Mouse (Mus musculus): ENCODE results near the gene Trim33. TPM values are rescaled to one million over a fixed set of nuclear protein-coding genes. Genes with fewer than 3 reads are reported as not detected.

Trim33 gene
- polyA plus RNA-seq, 2 experiments: 4.7 to 6.7 TPM

GRCm38 (mm10) chr3:103380814-103381213 is 101.7 kb downstream of the Trim33 start:
- WGBS (ENCODE audit: insufficient replicate concordance): 78% methylated on average over 8 of the region's 8 CpGs
- no peak for DNase-seq (ENCODE audit: low read depth in 3 of 3, low spot score in 3 of 3)

GRCm38 (mm10) chr3:103381441-103381840 is 102.3 kb downstream of the Trim33 start:
- DNase-seq (ENCODE audit: low read depth in 3 of 3, low spot score in 3 of 3) (no peak), ATAC-seq (ENCODE audit: insufficient read depth) (no peak)
- H3K4me1 ChIP-seq (replicated peaks; ENCODE audit: control insufficient read depth in 2 of 2, insufficient read depth in 2 of 2, low read length in 1 of 2): peaks cover 8 to 26% of the 10 kb centered on the region in 2 experiments; a peak in 3 of 4 replicates
- H3K27ac ChIP-seq: no peak overlapping the region
- no peak overlapping the region for H3K4me2 ChIP-seq (ENCODE audit: low read depth)
- no peak overlapping the region for H3K9ac ChIP-seq (replicated peaks)
- no peaks in the 10 kb centered on the region for H3K9me3 ChIP-seq (ENCODE audit: control insufficient read depth, low read length)
- no peaks in the 10 kb centered on the region for H3K27me3 ChIP-seq (ENCODE audit: control insufficient read depth, insufficient read depth, low read length)
- no peak for TF ChIP-seq CTCF (IDR thresholded peaks at IDR 0.05; ENCODE audit: low read depth)
- no peak for TF ChIP-seq EP300 (IDR thresholded peaks at IDR 0.05; ENCODE audit: low read depth)
- WGBS (ENCODE audit: insufficient replicate concordance): 78% methylated on average over 6 of the region's 6 CpGs
- H3K36me3 ChIP-seq (replicated peaks; ENCODE audit: control insufficient read depth, insufficient read depth, low read depth): no peaks in the 10 kb centered on the region
- H3K4me3 ChIP-seq (ENCODE audit: insufficient read depth in 1 of 2, low read depth in 2 of 2, low read length in 2 of 2): no peak overlapping the region

More at GRCm38 (mm10) chr3:103380814-103381213, 101.7 kb downstream of the Trim33 start:
- Histone ChIP-seq H3K4me3 (ENCODE audit: insufficient read depth in 1 of 2, low read depth in 2 of 2, low read length in 2 of 2) (no peak overlapping the region), H3K27me3 (ENCODE audit: control insufficient read depth, insufficient read depth, low read length) (no peaks in the 10 kb centered on the region), H3K27ac (no peak overlapping the region), H3K9ac (replicated peaks) (no peak overlapping the region), H3K36me3 (replicated peaks; ENCODE audit: control insufficient read depth, insufficient read depth, low read depth) (no peaks in the 10 kb centered on the region), H3K4me1 (replicated peaks; ENCODE audit: control insufficient read depth in 2 of 2, insufficient read depth in 2 of 2, low read length in 1 of 2) (peaks cover 8 to 25% of the 10 kb centered on the region in 2 experiments; a peak in 3 of 4 replicates), H3K9me3 (ENCODE audit: control insufficient read depth, low read length) (no peaks in the 10 kb centered on the region), H3K4me2 (ENCODE audit: low read depth) (no peak overlapping the region)
- ATAC-seq (ENCODE audit: insufficient read depth): no peak
- TF ChIP-seq CTCF (IDR thresholded peaks at IDR 0.05; ENCODE audit: low read depth) (no peak), EP300 (IDR thresholded peaks at IDR 0.05; ENCODE audit: low read depth) (no peak)

- Histone ChIP-seq H3K4me1 (replicated peaks; ENCODE audit: control insufficient read depth in 2 of 2, insufficient read depth in 2 of 2, low read length in 1 of 2) (peaks cover 8 to 14% of the 10 kb centered on the region in 2 experiments; a peak in 3 of 4 replicates), H3K27ac (no peak overlapping the region), H3K27me3 (ENCODE audit: control insufficient read depth, insufficient read depth, low read length) (no peaks in the 10 kb centered on the region), H3K36me3 (replicated peaks; ENCODE audit: control insufficient read depth, insufficient read depth, low read depth) (no peaks in the 10 kb centered on the region), H3K9me3 (ENCODE audit: control insufficient read depth, low read length) (no peaks in the 10 kb centered on the region), H3K9ac (replicated peaks) (peak overlapping the region; percentile 9; the same call in 1 of the 2 replicates), H3K4me2 (ENCODE audit: low read depth) (peak overlapping the region; percentile 54), H3K4me3 (ENCODE audit: insufficient read depth in 1 of 2, low read depth in 2 of 2, low read length in 2 of 2) (no peak overlapping the region; a peak in 1 of 4 replicates)
- TF ChIP-seq CTCF (IDR thresholded peaks at IDR 0.05; ENCODE audit: low read depth): peak; percentile 100
- no peak for TF ChIP-seq EP300 (IDR thresholded peaks at IDR 0.05; ENCODE audit: low read depth)
- ATAC-seq (ENCODE audit: insufficient read depth): peak; percentile 66
- WGBS (ENCODE audit: insufficient replicate concordance): 18% methylated on average over 17 of the region's 17 CpGs
- peak; percentile 64 to 74 (median 66) for DNase-seq (ENCODE audit: low read depth in 3 of 3, low spot score in 3 of 3)
These were observed 103.9 kb downstream of the Trim33 start for GRCm38 (mm10) chr3:103382872-103383567.

- H3K27ac ChIP-seq: no peak overlapping the region
- H3K27me3 ChIP-seq (ENCODE audit: control insufficient read depth, insufficient read depth, low read length): no peaks in the 10 kb centered on the region
- H3K36me3 ChIP-seq (replicated peaks; ENCODE audit: control insufficient read depth, insufficient read depth, low read depth): no peaks in the 10 kb centered on the region
- 71% methylated on average over 7 of the region's 7 CpGs for WGBS (ENCODE audit: insufficient replicate concordance)
- H3K4me3 ChIP-seq (ENCODE audit: insufficient read depth in 1 of 2, low read depth in 2 of 2, low read length in 2 of 2): no peak overlapping the region
- no peak overlapping the region for H3K9ac ChIP-seq (replicated peaks)
- H3K4me2 ChIP-seq (ENCODE audit: low read depth): peak overlapping the region; percentile 25; the same call in 1 of the 2 replicates
- peaks cover 8 to 14% of the 10 kb centered on the region in 2 experiments; a peak in 3 of 4 replicates for H3K4me1 ChIP-seq (replicated peaks; ENCODE audit: control insufficient read depth in 2 of 2, insufficient read depth in 2 of 2, low read length in 1 of 2)
- TF ChIP-seq EP300 (IDR thresholded peaks at IDR 0.05; ENCODE audit: low read depth) (no peak), CTCF (IDR thresholded peaks at IDR 0.05; ENCODE audit: low read depth) (no peak)
- no peak for ATAC-seq (ENCODE audit: insufficient read depth)
- DNase-seq (ENCODE audit: low read depth in 3 of 3, low spot score in 3 of 3): no peak
- no peaks in the 10 kb centered on the region for H3K9me3 ChIP-seq (ENCODE audit: control insufficient read depth, low read length)
These were observed 105.4 kb downstream of the Trim33 start for GRCm38 (mm10) chr3:103384486-103384885.

- peak overlapping the region; percentile 25; the same call in 1 of the 2 replicates for H3K4me2 ChIP-seq (ENCODE audit: low read depth)
- TF ChIP-seq CTCF (IDR thresholded peaks at IDR 0.05; ENCODE audit: low read depth) (no peak), EP300 (IDR thresholded peaks at IDR 0.05; ENCODE audit: low read depth) (0 out of 2 replicates have a peak, but pooled peaks have one; percentile 31)
- H3K27me3 ChIP-seq (ENCODE audit: control insufficient read depth, insufficient read depth, low read length): no peaks in the 10 kb centered on the region
- no peak overlapping the region for H3K4me3 ChIP-seq (ENCODE audit: insufficient read depth in 1 of 2, low read depth in 2 of 2, low read length in 2 of 2)
- peaks cover 8 to 14% of the 10 kb centered on the region in 2 experiments; a peak in 3 of 4 replicates for H3K4me1 ChIP-seq (replicated peaks; ENCODE audit: control insufficient read depth in 2 of 2, insufficient read depth in 2 of 2, low read length in 1 of 2)
- 19% methylated on average over 5 of the region's 5 CpGs for WGBS (ENCODE audit: insufficient replicate concordance)
- no peaks in the 10 kb centered on the region for H3K36me3 ChIP-seq (replicated peaks; ENCODE audit: control insufficient read depth, insufficient read depth, low read depth)
- DNase-seq (ENCODE audit: low read depth in 3 of 3, low spot score in 3 of 3): peak in 1 of 3 experiments; percentile 17
- no peak overlapping the region for H3K27ac ChIP-seq
- H3K9ac ChIP-seq (replicated peaks): no peak overlapping the region
- peak; percentile 68 for ATAC-seq (ENCODE audit: insufficient read depth)
- H3K9me3 ChIP-seq (ENCODE audit: control insufficient read depth, low read length): no peaks in the 10 kb centered on the region
These were observed 105.9 kb downstream of the Trim33 start for GRCm38 (mm10) chr3:103384949-103385348.
